Mouse (Mus musculus) stomach, embryonic 15.5 days (tissue): ENCODE measurements around the gene Gm44596. TPM values are rescaled to one million over a fixed set of nuclear protein-coding genes. Genes with fewer than 3 reads are reported as not detected.

Source experiments
- polyA plus RNA-seq: library from polyadenylated mRNA; unstranded; fragments of >200 nt; fragmentation: Nextera tagmentation; extraction: Ambion mirVana; gene quantifications from 2 replicates; pipeline ENCODE4 v1.2.1, GENCODE M21; 2015

Gm44596 gene
- polyA plus RNA-seq, 1 experiment from 2014 or later: not detected

Other genes with a start within 250 kb of the Gm44596 start
- gene Tspan9, start 231.9 kb upstream of the Gm44596 start, polyA plus RNA-seq: 123 and 131 TPM in 2 replicates
- gene Tead4, start 74.7 kb upstream of the Gm44596 start, polyA plus RNA-seq: 1.6 and 2.8 TPM in 2 replicates
- 14.6 and 15.8 TPM in 2 replicates for gene Tulp3, start 19.7 kb upstream of the Gm44596 start, polyA plus RNA-seq
- gene Rhno1, start 12.6 kb upstream of the Gm44596 start, polyA plus RNA-seq: 96.8 and 102 TPM in 2 replicates
- gene Foxm1, start 12.5 kb upstream of the Gm44596 start, polyA plus RNA-seq: 23.2 and 27.3 TPM in 2 replicates
- 0.28 and 0.31 TPM in 2 replicates for gene Tex52, start within 50 bp of the Gm44596 start, polyA plus RNA-seq
- 4.7 and 5.3 TPM in 2 replicates for gene Nrip2, start 23.8 kb downstream of the Gm44596 start, polyA plus RNA-seq
- gene Itfg2, start 49.4 kb downstream of the Gm44596 start, polyA plus RNA-seq: 28.5 and 29.0 TPM in 2 replicates
- gene Fkbp4, start 63.2 kb downstream of the Gm44596 start, polyA plus RNA-seq: 407 and 470 TPM in 2 replicates
- 3.4 and 10.6 TPM in 2 replicates for gene Pzp, start 151.2 kb downstream of the Gm44596 start, polyA plus RNA-seq
- 3.3 and 6.4 TPM in 2 replicates for gene A2ml1, start 206.1 kb downstream of the Gm44596 start, polyA plus RNA-seq
- gene Klrb1a, start 248.0 kb downstream of the Gm44596 start, polyA plus RNA-seq: not detected in 2 replicates